Mouse (Mus musculus) megakaryocyte-erythroid progenitor cell, adult 5-6 weeks (primary cell): ENCODE results near the gene Vnn3. TPM values are rescaled to one million over a fixed set of nuclear protein-coding genes. Genes with fewer than 3 reads are reported as not detected.

Experiments
- ATAC-seq: replicated peaks from 2 replicates; pipeline ENCODE4 v1.8.0; 2016; ENCODE audit warnings: mild to moderate bottlenecking, inconsistent platforms; ENCODE audit not compliant: severe bottlenecking, poor library complexity, low FRiP score, low TSS enrichment
- total RNA-seq, 2 experiments: library from RNA; stranded (forward) in 1 of 2; stranded (reverse) in 1 of 2; fragments of 200-1000, 215-1000 nt in 1 of 2; fragments of >200 nt in 1 of 2; fragmentation: Nextera tagmentation in 1 of 2; gene quantifications; 2 replicates each; pipeline ENCODE4 v1.2.3; 2014 to 2017

Gene Vnn3
- not detected in 2 replicates for total RNA-seq (2014; fragmentation: Nextera tagmentation)
- not detected in 2 replicates for total RNA-seq (2017)

DNA sequence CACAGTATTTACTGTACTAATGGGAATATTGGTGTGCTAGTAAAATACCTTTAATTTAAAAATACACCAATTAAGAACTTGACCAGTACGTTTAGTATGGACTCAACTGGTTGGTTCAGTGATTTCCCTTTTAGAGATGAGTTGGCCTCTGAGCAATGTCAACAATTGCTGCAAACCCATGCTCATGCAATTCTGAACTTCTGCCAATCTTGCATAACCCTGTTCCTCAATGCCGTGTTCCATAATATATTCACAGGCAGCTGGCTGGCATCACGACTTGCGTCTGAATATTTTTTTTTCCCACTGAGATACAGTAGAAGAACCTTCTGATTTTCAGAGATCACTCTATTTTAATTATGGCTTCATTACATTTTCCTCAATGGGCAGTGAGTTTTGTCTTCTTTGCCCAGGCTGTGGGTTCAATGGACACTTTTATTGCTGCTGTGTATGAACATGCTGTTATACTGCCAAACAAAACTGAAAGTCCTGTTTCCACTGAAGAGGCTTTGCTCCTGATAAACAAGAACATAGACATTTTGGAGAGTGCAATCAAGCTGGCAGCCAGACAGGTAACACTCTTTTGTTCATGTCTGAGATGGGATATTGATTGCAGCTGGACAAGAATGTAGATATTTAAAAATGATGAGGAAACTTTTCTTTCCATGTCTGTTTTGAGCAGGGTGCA, at the start of gene Vnn3:
Vnn3 (plus strand) TSS at position 235 of the 685 bp plus-strand sequence.
- no peak for ATAC-seq

DNA sequence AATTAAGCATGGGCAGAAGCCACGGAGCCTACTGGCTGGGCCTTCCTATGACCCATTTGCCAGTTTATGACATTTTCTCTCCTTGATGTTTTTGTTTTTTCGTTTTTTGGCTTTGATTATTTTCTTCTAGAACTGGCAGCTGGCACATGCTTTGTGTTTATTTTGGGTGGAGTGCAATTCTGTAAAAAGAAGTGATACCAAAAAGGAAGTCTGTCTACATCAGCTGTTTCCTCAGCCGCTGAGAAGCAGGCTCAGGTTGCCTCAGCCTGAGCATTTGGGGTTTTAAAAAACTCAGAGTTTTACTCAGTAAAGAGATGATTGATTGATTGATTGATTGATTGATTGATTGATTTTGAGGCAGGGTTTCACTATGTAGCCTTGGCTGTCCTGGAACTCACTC, 48.4 kb upstream of the Vnn3 start:
- ATAC-seq: no peak

DNA sequence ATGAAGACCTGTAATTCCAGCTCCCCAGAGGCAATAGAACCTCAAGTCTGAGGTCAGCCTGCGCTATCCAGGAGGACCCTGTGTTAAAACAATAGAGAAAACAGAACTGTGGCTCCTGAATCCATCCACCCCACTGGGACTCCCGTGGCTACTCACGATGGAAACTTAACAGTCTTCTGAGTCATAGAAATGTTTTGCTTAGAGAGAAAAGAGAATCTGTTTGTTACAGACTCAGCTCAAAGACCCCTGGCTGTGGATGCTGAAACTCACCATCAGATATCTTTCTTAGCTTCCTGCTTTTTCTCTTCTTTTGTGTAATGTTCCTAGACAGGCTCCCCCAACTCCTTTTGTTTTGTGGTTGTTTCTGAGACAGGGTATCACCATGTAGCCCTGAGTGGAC, 46.6 kb upstream of the Vnn3 start:
- ATAC-seq: no peak

DNA sequence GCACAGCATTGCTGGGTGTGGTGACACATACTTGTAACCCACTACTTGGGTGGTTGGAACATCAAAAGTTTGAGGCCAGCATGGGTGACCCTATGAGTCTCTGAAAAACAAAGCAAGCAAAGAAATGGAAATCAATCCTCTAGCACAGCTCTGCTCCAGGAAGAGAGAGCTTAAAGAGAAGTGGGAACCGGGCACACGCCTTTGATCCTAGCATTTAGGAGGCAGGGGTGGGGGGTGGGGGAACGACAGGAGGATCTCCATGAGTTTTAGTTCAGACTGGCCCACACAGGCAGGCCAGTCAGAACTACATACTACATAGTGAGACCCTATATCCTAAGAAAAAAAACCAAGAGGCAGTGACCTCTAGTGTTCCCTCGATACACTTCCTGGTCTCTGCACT, 45.1 kb upstream of the Vnn3 start:
- ATAC-seq: no peak

DNA sequence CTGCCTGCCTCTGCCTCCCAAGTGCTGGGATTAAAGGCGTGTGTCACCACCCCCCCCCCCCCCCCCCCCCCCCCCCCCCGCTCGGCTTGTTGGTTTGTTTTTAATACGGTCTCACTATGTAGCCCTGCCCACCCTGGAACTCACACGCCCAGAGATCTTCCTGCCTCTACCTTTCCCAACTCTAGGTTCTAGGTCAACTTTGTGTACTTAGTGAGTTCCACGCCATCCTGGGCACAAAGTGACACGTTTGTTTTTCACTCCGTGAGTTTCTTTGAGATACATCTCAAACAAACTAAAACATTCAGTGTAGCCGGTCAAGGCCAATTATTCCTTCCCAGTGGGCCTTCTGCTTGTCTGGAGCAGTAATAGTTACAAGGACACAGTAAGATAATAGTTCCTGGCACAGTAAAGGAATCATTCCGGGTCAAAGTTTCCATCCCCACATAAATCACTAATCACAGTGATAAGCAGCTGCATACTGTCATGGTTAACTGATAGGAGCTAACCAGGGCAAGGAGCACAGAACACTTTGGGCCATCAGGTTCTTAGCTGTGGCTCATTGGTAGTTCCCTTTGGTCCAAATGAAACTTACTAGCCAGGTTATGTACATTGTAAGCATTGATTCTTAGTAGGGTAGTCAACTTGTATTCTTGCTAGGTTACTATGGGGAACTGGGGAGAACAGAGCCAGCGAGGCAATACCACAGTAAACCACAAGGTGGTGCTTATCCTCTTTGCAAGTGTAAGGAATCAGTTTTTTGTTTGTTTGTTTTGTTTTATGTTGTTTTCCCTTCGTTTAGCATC, 39.4 kb upstream of the Vnn3 start:
- ATAC-seq: peak; percentile 85

DNA sequence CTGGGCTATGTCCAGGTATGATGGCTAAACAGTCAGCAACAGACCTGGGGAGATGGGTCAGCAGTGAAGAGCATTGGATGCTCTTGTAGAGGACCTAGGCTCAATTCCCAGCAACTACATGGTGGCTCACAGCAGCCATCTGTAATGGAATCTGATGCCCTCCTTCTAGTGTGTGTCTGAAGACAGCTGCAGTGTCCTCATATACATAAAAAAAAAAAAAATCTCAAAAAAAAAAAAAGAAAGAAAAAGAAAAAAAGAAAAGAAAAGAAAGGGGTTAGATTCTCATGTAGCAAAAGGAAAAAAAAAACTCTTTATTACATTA, 38.9 kb upstream of the Vnn3 start:
- no peak for ATAC-seq

DNA sequence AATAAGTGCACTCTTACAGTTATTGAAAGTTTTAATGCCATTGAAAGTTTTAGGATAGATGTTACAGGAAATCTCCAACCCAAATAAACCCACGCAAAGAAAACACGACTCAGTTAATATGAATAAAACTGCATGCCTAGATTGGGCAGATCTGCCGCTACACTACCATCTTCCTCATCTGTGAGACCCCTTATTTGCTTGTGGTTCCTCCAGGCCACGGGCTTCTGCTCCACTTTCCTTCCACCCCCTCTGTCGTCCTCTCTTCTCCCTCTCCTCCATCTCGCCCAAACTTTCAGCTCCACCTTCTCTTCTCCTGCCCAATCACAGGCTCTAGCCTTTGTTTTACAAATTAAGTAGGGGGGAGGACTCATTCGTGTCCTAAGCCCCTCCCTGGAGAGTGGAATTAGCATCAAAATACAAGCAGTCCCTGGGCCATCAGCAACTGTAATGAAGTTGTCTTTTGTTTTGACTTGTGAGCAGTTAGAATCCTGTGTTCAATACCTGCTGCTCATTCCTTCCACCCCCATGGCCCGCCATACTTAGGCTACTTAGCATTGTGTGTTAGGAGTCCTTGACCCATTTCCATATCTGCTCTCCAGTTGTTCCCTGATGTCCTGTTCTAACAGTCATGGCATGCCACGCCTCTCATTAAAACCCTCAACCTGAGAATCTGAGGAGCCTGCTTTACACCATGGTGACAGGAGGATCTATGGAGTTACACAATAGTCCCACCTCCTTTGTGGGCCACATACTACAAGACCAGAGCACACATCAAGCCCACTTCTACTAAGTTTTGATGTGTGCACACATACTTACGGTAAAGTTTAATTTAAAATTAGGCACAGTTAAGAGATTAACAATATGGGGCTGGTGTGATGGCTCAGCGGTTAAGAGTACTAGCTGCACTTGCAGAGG, 38.2 kb upstream of the Vnn3 start:
- ATAC-seq: no peak

DNA sequence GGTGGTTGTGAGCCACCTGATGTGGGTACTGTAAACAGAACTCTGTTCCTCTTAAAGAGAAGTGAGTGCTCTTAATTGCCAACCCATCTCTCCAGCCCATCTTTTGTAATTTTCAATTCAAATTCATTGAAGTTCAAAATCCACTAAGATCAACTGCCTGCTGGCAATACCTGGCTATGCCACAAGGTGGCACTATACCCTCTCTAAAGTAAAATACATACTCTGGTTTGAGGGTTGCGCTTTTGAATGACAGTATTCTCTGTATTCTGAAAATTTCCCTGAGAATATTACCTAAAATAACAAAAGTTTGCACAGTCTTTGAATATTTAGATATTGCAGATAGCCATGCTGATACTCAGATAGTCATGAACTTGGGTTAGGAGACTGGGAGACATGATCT, 36.1 kb upstream of the Vnn3 start:
- ATAC-seq: peak; percentile 62

DNA sequence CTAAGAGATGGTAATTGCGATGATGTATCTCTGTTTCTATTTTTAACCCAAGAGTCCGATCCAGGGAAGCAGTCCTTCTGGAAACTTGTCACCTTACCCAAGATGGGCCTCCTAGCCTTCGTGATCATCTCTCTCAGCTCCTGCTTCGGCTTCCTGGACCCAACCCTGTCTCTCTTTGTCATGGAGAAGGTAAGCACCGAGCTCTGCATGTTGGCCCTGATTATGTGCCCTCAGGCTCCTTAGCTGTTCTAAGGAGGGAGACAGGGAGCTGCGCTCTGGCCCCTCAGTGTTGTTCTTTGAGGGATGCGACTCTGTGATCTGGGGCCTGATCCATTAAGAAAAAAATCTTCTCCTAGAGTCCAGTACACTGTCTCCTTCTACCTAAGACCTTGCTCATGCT, 35.0 kb upstream of the Vnn3 start:
- no peak for ATAC-seq

DNA sequence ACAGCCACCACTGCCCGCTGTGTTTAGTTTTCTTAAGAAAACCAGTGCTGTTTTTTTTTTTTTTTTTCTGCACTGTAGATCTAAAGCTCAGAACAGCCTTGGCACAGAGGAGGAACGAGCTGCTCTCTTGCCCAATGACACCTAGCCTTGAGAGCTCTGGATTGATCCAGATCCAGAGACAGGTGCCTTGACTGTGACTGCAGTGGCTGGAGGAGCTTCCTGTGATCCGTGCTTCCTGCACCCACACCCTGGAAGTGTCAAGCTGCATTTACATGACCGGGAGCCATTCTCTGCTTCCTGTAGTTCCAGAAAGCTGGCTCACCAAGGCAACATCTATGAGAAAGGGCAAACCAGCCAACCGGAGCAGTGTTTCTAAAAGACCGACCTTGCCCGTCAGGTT, 24.7 kb upstream of the Vnn3 start:
- ATAC-seq: no peak

DNA sequence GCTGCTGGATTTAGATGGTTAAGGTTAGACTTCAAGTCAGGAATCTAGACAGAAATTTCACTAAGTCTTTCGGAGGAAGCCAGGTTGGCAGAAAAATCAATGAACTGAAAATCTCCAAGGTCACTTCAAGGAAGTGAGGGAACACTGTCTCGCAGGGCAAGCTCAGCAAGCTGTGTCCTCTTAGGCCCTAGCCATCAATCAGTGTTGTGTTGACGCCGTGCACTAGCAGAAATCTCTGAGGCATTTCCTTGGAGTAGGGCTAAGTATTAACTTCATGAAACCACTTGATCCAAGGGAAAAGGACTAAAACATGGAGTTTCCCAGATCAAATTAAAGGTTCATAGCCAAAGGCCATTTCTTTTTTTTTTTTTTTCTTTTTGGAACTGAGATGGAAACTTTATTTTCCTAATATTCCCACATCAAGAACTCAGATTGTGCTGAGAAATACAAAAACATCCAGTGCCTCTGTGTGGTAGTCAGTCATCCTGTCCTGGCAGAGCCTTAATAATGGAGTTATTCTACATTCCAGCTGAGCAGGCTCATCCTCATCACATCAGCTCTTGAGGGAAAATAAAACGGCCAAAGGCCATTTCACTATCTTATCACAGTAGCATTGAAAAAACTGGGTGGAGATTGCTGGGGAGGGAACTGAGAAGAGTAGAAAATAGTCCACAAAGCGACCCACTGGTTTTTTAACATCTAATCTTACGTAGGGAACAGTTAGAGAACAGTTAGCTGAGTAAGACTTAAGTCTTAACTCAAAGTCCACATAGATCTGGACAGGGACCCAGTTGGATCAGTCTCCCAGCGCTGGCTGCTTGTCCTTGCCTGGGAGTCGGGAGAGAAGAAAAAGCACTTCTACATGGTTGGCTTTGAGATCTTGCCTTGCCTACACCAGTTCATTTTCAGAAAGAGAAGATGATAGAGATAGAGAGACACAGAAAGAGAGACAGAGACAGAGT, 15.0 kb upstream of the Vnn3 start:
- no peak for ATAC-seq

DNA sequence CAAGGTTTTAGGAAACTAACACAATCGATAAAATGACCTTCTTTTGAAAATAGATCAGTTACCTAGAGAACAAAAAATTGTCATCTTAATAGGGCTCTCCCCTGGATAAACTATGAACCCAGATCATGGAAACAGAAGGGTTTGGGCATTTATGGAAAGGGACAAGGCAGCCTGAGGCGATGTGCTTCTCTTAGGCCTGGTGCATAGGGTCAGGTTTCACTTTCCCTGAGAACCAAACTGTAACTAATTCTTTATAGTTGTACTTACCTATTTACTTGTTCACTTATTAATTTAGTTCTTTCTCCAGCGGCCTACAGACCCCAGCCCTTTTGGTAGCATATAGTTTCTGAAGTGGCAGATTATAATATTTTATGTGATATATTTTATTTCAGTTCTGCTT, 14.1 kb upstream of the Vnn3 start:
- ATAC-seq: no peak

DNA sequence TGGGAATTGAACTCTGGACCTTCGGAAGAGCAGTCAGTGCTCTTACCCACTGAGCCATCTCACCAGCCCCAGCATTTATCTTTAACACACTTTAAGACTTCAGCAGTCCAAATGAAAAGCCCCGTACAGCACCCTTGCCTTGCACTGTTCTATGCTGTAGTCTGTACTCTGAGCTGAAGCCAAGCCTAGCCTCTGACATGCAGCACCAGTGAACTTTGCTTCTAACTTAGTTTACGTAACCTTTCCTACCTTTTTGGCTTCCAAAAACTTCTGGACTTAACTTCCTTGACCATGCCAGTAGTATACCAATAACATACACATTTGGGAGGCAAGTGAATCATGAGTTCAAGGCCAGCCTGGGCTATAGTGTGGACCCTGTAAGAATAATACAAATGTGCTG, 12.4 kb upstream of the Vnn3 start:
- no peak for ATAC-seq

DNA sequence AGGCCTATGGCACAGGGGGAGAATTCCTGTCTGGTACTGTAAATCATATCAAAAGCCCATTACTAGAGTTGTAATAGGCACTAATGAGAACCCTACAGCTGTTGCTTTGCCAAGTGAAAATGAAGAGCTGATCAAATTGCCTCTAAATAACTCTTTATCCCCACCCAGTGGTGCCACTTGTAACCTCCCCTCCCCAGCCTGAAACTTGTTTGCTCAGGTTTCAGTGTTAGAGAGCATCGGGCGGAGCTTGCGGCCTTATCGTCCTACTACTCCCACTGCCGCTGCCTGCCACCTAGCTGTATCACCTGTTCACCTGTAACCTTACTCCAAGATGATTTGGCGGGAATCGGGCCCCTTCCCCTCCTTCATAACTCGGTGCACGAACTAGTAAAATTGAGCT, 11.9 kb upstream of the Vnn3 start:
- no peak for ATAC-seq

DNA sequence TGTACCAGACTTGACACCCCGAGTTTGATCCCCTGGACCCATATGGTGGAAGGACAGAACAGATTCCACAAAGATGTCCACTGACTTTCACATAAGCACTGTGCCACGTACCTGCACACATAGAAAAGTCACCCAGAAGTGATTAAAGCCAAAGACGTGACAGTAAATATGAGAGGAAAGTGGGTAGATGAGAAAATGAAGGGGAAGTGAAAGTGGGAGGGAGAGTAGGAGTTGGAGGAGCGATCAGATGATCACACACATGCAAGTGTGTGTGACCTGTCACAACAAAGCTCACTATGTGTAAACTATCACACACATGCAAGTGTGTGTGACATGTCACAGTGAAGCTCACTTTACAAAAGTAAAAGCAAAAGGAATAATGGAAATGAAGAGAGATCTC, 10.8 kb upstream of the Vnn3 start:
- ATAC-seq: no peak

DNA sequence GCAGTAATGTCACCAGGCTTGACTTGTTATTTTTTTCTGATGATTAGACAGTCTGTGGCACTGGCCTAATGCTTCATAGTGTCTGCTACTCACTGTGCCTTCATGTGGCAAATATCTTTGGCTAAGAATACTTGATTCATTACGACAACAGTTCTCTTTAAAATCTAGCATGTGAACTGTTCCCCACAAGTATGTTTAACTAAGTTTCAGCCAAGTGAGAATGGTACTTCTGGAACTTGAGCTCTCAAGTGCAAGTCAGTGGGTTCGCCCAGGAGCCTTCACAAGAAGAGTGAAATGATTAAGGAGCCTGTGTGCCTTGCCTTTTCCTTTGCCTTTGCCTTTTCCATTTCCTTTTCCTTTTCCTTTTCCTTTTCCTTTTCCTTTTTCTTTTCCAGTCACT, 834 bp downstream of the Vnn3 start:
- ATAC-seq: no peak

DNA sequence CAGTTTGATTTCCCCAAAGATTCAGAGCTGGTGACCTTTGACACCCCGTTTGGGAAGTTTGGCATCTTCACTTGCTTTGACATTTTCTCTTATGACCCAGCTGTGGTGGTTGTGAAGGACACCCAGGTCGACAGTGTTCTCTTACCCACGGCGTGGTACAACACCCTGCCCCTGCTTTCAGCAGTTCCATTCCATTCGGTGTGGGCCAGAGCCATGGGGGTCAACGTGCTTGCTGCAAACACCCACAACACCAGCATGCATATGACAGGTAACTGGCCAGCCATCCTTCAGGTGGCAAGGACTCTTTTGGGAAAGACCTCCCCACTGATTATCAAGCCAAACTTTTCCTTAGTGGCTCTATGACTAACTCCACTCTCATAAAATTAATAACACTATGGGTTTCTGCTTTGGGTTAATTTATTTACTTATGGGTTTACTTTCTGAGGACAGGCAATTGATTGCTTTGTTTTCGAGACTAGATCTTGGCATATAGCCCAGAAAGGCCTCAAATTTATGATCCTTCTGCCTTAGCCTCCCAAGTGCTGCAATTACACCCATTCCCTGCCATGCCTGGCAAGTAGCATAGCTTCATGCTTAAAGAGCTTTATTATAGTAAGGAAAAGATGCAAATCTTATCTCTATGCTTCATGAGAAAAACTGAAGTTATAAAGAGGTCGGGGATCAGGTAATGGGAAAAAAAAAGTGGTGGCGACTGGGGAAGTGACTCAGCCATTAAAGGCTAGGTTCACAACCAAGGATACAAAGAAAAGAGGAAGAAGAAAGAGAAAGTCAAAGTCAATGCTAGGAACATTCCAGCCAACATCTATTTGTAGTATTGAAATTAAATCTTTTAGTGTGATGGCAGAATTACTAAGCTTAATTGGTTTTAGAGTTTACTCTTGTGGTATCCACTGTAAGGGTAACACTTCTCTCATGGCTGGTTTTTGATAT, 13.4 kb downstream of the Vnn3 start:
- ATAC-seq: no peak

DNA sequence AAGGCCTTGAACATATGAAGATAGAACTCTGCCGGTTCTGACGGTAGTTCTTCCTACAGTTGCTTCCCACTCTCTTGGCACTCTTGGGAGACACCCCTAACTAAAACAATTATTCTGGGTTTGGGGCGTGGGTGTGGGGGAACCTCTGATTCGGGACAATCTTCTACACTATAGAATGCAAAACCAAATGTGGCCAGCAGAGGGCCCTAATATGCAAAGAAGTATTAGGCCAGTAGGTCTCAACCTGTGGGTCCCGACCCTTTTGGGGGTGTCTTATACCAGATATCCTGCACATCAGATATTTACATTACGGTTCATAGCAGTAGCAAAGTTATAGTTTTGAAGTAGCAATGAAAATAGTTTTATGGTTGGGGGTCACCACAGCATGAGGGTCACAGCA, 29.4 kb downstream of the Vnn3 start:
- ATAC-seq: 0 out of 2 replicates have a peak, but pooled peaks have one; percentile 74
